Mouse (Mus musculus): ENCODE data around the gene Tnfrsf1a.

Gene Tnfrsf1a

DNA sequence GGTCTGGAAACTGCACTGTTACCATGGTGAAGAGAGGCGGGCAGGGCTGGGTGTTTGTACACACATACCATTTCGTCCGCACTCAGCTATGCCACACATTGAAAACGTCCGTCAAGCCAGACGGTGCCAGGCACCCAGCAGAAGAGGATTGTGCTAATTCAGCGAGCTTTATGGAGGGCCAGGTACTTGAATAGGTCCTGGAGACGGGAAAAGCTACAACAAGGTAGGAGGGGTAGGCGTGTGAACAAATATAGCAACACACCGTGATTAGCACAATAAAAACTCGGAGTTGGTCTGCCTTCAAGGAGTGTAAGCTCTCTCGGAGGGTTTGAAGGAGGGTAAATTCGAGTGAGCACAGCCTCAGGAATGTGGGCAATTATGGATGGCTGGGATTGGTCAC, 26.4 kb upstream of the Tnfrsf1a start:
- DNase-seq (ENCODE audit: extremely low spot score, low read depth, low spot score), result no peak

DNA sequence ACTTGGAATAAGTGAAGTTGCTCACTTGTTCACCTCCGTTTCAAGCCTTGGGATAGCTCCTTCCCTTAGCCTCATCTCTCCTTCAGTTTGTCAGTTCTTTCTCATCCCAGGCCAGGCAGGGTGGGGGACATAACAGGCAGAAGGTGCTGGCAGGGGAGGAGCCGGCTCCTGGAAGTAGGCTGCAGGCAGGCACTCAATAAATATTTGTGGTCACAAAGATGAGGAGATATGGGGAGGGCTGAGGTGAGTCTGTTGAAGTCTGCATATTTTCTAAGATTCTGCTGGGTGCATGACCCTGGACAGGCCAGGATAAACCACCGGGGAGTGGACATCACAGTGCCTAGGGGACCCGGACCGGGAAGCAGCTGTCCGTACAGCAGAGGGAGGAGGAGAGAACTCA, 25.6 kb upstream of the Tnfrsf1a start:
- no peak for DNase-seq (ENCODE audit: extremely low spot score, low read depth, low spot score)

DNA sequence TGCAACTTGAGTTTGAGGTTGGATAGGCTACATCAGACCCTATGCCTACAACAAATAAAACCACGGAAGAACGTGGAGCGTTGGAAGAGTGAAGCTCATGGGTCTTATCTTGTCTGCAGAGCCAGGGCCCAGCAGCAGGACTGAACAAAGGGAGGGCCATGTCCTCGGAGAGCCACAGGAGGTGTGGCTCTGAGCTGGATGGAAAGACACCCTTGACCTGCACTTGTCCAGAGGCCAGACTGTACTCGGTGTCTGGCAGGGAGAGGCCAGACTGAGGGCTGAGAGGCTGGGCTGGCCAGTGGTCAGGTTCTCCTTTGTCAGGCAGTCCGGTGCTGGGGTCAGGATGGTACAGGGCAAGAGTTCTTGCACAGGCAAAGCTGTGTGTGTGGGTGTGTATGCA, 23.8 kb upstream of the Tnfrsf1a start:
- no peak for DNase-seq (ENCODE audit: extremely low spot score, low read depth, low spot score)

DNA sequence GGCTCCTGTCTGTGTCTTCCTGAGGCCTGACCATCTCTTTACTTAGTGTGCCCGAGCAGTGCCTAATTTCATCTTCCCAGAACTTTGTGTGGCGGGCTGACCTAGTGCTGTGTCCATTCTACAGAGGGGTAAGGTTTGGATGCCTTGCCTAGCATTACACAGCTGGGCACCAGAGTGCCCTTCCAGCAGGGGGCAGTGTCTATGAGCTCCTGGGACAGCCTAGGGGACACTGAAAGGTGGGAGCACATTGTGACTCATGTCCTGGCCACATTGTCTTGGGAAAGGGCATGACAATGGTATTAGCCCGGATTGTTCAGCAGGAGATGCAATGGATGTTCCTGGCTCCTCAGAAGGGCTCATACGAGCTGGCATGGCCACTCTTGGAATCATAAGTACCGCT, 20.9 kb upstream of the Tnfrsf1a start:
- no peak for DNase-seq (ENCODE audit: extremely low spot score, low read depth, low spot score)

DNA sequence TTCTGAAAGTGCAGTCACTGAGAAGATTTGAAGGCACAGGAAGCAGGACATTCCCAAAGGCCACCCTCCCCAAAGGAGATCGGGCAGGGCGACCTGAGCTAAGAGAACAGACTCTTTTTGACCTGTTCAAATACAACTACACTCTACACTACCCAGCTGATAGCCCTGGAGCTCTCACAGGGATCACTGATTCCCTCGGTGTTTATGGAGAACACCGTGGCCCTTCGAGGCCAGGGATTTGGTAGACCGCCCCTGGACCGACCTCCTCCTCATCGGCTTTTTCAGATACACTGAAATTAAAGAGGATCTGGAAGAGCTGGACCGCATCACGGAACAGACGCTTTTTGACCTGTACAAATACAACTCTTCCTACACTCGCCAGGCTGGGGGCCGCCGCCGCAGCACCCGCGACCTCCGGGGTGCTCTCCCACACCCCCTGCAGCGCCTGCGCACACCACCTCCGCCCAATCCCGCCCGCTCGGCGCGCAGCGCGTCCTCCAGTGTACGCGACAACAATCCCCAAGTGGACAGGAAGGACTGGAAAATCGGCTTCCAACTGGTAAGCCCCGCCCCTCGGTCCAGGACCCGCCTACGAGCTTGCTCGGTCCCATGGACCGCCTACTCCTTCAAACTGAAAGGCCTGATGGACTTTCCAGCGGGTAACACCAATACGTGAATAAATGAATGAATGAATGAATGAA, 18.4 kb upstream of the Tnfrsf1a start:
- DNase-seq (ENCODE audit: extremely low spot score, low read depth, low spot score), result no peak

DNA sequence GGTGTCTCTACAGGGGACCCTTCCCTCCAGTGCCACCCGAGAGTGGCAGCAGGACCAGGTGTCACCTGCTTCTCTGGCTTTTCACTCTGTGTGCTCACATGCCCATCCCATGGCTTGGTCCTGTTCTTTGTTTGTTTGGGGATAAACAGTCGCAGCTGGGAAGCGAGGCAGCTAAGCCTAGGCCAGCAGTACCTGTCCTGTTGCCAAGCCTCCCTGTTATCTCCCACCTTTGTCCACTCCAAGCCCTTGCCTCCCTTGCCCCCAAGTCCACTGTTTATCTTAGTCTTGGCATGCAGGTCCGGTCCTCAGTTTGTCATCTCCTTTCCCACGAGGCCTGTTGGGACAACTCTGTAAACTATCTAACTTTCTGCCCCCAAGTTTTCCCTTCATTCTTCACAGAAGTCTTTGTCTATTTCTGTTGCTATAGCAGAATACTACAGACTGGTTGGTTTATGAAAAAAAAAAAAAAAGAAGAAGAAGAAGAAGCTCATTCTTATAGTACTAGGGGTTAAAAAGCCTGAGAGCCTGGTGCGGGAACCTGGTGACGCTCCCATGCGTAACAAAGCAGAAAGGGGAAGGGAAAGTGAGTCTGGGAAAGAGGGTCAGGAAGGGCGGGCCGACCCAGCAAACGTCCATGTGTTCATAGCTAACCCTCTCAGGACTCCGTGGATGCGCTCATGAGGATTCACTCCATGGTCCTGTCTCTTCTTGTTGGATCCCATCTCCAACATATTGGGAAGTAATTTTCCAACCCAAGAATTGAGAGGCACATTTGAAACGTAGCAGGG, 15.9 kb upstream of the Tnfrsf1a start:
- no peak for DNase-seq (ENCODE audit: extremely low spot score, low read depth, low spot score)

DNA sequence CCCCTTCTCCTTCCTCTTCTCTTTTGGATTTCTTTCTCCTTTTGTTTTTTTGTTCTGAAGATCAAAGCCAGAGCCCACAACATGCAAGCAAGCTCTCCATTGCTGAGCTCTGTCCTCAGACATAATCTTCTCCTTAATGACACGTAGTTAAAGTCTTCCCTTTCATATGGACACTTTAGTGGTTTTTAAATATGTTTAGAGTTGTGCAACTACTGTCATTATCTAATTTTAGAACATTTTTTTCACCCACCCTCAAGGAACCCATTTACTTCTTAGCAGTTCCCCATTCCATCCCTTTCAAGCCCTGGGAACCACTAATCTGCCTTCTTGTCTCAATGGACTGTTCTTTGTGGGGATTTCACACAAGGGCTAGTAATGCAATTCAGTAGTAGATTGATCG, 14.8 kb upstream of the Tnfrsf1a start:
- no peak for DNase-seq (ENCODE audit: extremely low spot score, low read depth, low spot score)

DNA sequence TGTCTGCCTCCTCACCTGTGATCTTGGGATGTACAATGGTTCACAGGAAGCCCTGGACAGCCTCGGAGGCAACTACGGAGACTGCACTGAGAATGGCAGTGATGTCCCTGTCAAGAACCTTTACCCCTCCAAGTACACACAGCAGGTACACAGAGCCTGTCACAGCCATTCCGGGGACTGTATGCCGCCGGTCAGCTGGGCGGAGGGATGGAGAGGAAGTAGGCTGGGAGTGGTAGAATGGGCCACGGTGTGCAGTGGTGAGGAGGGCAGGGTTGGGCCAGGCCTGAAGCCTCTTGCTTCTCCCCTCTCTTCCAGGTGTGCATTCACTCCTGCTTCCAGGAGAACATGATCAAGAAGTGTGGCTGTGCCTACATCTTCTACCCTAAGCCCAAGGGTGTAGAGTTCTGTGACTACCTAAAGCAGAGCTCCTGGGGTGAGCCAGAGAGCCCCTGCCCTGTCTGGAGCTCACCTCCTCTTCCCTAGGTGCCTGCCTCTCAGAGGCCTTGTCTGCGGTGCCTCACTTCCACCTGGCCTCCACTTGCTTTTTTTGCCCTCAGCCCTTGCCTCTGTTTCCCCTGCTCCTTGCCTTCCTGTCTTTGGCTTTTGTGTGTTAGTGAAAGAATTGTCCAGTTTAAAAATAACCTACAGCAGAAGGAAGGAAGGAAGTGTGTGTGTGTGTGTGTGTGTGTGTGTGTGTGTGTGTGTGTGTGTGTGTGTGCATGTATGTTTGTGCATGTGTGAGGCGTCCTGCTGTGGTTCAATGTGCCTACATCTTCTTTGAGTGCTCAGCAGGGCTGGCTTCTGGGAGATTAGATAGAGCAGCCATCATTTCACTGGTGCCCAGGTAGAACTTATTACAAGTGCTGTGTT, 10.1 kb upstream of the Tnfrsf1a start:
- DNase-seq (ENCODE audit: extremely low spot score, low read depth, low spot score), result no peak

DNA sequence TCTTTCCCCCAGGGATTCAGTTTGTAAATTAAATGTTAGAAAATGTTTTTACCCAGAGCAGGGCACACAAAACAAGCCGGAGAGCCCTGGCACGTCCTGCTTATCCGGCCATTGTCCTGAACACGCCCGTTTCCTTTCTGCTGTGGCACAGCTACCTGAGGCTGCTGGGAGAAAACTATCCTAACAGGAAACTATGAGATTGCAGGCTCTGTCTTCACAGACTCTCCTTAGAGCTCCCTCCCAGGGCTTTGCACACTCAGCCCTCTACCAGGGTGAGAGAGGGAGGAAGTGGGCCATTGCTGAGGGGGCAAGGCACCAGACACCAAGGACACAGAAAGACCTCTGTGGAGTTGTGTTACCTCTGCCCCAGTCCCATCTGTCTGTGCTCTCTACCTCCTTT, 8.9 kb upstream of the Tnfrsf1a start:
- no peak for DNase-seq (ENCODE audit: extremely low spot score, low read depth, low spot score)

DNA sequence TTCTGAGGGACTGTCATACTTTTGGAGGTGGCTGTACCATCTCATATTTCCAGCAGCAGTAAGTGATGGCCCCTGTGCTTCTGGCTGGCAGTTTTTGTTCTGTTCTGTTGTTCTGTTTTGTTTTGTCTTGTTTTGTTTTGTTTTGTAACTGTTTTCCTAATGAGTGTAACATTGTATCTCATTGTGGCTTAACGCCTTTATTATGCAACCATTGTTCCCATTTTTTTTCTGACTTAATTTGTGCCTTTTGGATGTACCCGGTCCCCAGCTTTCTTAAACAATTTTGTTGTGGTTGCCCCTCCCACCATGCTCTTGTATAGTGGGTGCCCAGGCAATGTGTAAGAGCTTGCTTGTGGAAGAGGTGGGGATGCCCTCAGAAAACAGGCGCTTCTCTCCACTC, 7.0 kb upstream of the Tnfrsf1a start:
- no peak for DNase-seq (ENCODE audit: extremely low spot score, low read depth, low spot score)

DNA sequence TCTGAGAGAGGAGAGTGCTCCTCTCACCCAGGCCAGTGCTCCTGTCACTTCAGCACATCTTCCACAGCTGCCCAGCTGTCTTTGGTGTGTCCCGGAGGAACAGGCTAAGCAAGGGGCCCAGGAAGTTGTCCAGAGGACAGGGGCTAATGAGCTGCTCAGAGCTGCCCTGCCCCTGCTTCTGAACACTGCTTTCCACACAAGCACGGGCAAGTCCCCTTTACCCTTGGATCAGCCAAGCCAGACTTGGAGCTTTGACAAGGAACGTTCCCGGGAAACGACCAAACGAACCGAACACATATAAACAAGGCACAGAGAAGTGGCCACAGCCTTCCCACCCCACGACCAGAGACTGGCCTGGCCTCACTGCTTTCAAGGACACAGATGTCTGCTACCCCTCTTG, 5.1 kb upstream of the Tnfrsf1a start:
- no peak for DNase-seq (ENCODE audit: extremely low spot score, low read depth, low spot score)

DNA sequence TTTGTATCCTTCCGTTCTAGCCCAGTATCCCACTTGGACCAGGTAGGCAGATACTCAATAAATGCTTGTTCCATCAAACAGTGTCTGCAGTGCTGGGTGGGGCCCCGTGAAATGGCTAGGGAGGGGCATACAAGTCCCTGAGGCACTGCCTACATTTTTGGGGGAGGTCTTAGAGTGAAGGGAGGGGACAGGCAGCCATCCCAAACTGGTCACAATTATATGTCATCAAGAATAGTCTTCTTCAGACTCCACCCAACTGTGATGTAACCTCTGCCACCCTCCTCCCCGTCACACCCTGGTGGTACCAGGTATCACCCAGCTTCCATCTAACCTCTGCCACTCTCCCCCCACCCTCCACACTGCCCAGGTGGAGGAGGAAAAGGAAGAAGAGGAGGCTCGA, 4.3 kb upstream of the Tnfrsf1a start:
- DNase-seq (ENCODE audit: extremely low spot score, low read depth, low spot score), result no peak

DNA sequence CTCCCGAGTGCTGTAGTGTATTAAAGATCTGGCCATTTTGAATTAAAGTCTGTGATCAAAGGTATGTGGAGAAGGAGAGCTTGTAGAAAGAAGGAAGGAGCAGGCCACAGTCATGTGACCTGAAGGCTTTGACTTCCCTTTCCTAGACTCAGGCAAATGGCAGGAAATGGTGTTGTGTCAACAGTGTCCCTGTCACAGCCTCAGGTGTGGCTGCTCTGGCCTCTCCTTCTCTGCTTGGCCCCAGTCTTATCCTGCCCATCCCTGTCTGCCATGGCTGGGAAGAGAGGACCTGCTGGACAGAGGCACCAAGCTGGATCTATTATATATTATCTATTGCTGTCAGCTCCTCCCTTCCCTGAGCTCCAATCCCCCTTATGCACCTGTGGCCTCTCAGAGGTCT, 3.5 kb upstream of the Tnfrsf1a start:
- DNase-seq (ENCODE audit: extremely low spot score, low read depth, low spot score), result no peak

DNA sequence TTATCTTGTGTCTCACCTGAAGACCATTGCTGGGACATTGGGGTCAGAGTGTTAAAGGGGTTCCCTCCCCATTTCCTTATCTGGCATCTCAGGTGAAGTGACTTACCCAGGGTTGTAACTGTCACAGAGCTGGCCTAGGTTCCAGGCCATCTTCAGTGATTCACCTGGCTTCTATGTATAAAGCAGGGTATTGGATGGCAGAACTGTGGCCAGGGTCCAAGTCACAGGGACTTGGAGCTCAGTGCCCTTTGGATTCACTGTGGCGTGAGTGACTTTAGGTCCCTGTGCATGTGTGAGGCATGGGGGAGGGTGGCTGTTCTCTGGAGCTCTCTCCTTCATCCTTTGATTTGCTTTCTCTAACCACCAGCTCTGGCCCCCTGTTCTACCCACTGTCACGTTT, 3.1 kb upstream of the Tnfrsf1a start:
- no peak for DNase-seq (ENCODE audit: extremely low spot score, low read depth, low spot score)

DNA sequence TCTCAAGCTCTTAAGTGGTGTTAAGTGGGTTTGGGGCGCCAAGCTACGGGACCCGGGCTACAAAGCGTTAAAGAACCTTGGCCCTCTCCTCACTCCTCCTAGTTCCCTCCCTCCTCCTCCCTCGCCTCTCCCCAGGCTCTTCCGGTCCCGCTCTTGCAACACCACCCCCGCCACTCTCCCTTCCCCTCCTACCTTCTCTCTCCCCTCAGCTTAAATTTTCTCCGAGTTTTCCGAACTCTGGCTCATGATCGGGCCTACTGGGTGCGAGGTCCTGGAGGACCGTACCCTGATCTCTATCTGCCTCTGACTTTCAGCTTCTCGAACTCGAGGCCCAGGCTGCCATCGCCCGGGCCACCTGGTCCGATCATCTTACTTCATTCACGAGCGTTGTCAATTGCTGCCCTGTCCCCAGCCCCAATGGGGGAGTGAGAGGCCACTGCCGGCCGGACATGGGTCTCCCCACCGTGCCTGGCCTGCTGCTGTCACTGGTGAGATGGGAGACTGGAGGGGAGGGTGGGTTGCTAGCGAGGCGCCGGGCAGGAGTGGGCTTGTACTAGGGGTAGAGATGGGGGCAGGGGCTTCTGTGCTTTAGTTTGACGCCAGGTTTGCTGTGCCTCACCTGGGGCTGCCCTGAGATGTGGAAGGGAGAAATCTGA, 541 bp downstream of the Tnfrsf1a start:
- DNase-seq (ENCODE audit: extremely low spot score, low read depth, low spot score), result peak; percentile 41

DNA sequence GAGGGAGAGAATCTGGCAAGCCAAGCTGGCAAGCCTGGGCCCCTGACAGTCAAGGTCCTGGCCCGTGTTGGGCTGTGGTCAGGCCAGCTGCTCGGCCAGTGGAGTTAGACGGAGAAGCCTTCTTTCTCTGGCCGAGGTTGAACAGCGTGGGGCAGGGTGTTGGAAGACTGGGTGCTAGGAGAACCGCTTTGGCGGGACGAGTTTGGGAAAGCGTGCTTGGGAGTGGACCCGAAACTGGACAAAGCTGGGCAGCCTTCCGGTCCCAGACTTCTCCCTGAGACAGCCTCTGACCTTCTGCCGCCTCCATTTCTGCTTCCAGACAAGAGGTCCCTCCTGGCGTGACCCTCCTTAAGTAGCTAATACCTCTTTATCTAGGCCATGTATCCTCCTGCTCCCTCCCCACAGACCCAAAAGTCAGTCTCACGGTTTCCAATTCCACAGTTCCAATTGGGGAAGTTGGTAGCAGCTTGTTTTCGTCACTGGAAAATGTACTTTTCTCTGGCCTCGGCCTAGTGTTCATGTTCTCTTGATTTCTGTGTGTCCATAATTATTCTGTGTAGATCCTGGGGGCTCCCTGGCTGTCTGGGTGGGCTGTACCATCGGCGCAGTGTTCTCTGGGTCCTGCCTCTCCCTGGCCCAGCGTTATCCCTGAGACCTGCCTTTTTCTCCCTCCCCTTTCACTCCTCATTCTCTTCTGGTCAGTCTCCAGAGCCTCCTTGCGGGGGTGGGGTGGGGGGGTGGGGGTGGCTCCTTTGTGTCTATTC, 1.3 kb downstream of the Tnfrsf1a start:
- no peak for DNase-seq (ENCODE audit: extremely low spot score, low read depth, low spot score)

DNA sequence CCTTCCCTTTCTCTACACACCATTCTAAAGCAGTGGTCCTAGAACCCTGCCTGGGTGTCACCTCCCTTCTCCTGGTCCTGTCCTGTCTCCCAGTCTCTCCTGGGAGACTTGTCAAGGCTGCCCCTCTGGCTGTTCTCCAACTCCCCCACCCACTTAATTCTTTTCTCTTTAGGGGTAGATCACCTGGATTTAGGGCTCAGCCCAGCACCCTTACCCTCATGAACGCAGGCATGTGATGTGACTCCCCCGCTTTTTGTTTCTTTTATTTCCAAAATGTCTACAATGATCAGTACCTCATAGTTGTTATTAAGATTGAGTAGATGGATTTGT, 1.8 kb downstream of the Tnfrsf1a start:
- no peak for DNase-seq (ENCODE audit: extremely low spot score, low read depth, low spot score)

DNA sequence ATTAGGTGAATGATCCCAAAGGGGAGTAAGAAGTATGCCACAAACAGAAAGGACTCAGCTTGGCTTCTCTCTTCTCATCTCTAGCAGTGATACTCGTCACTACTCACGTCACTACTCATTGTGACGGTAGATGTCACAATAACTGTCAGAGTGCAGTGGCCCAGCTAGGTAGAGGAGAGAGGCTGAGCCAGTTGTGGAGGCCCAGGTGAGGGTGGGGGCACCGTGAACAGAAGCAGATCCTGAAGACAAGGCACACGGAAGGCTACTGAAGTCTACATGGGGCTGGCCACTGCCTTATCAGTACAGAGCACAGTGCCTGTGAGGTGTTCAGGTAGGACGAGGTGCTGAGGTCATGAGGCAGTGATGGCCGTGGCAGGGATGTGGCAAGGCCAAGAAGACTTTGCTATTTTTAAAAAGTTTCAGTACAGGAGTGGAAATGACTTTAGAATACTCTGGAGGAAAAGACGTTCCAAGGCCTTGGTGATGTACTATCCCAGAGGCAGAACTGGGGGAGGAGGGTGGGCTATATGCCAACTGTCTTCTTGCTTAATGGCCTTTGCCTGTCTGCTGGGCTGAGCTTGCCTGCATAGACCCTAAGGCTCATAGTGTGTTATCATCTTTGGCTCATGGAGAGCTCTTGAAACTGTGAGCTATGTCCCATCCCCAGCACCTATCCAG, 2.3 kb downstream of the Tnfrsf1a start:
- DNase-seq (ENCODE audit: extremely low spot score, low read depth, low spot score), result no peak

DNA sequence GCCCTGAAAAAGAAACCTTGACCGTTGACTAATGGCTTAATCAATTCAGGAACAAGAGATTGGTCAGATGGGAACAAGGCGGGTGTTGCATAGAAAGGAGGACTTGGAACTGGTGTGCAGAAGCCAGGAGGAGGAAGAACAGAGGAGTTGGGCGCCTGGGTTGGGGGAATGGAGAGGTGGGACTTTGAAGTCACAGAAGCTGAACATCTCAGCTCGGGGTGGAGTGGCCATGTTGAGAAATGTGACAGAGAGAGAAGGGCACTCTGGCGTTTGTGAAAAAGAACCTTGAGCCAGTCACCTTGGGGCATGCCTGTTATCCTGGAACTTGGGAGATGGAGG, 2.9 kb downstream of the Tnfrsf1a start:
- no peak for DNase-seq (ENCODE audit: extremely low spot score, low read depth, low spot score)

DNA sequence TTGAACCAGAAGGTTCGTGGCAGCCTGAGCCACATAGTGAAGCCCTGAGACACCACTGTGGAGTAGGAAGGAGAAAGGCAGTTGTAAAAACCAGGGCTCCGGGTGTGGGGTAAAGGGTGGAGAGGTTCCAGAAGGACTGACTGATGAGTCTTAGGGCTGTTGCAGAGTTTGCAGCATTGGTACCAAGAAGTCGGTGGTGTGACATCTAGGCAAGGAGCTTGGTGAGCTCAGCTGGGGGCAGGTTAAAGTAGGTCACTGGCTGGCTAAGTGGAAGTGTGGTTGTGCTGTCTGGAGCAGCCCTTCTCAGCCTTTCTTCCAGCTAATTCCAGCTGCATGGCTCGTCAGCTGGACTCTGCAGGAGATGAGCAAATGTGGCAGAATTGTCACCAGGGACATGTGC, 3.6 kb downstream of the Tnfrsf1a start:
- no peak for DNase-seq (ENCODE audit: extremely low spot score, low read depth, low spot score)
